Mouse (Mus musculus) hematopoietic multipotent progenitor cell, adult 10-12 weeks (in vitro differentiated cells): Measurements from ENCODE around the gene Slfn4. TPM values are rescaled to one million over a fixed set of nuclear protein-coding genes. Genes with fewer than 3 reads are reported as not detected.

Source experiments
- polyA plus RNA-seq: library from polyadenylated mRNA; stranded (reverse); fragments of >175 nt; gene quantifications from 2 replicates; pipeline ENCODE4 v1.2.3, GENCODE M21; 2012; ENCODE audit warnings: low replicate concordance

The Slfn4 gene
- polyA plus RNA-seq: 1.4 and 2.3 TPM in 2 replicates

GRCm38 (mm10) chr11:83174948-83175539 is at the start of gene Slfn4:
Gene Slfn4 (plus strand): TSS chr11:83175186.

GRCm38 (mm10) chr11:83191134-83191893 is 16.3 kb downstream of the Slfn4 start, which contains the start of gene Slfn3:
Gene Slfn3 (plus strand): TSS chr11:83191330.

Other genes with a start within 250 kb of the Slfn4 start
- 3.3 and 6.3 TPM in 2 replicates for gene Slfn5, start 223.8 kb upstream of the Slfn4 start, polyA plus RNA-seq
- gene Slfn9, start 183.4 kb upstream of the Slfn4 start, polyA plus RNA-seq: 2.2 and 2.5 TPM in 2 replicates
- gene Slfn8, start 154.4 kb upstream of the Slfn4 start, polyA plus RNA-seq: 11.8 and 12.1 TPM in 2 replicates
- gene Slfn2, start 110.1 kb upstream of the Slfn4 start, polyA plus RNA-seq: 10.8 and 26.5 TPM in 2 replicates
- 9.3 and 9.7 TPM in 2 replicates for gene Slfn1, start 58.3 kb upstream of the Slfn4 start, polyA plus RNA-seq
- 0.18 and 0.36 TPM in 2 replicates for gene Slfn3, start 16.1 kb downstream of the Slfn4 start, polyA plus RNA-seq
- gene Slfn14, start 111.5 kb downstream of the Slfn4 start, polyA plus RNA-seq: 0.05 and 1.3 TPM in 2 replicates
- 27.6 and 29.1 TPM in 2 replicates for gene Ap2b1, start 123.8 kb downstream of the Slfn4 start, polyA plus RNA-seq
- 4.2 and 9.9 TPM in 2 replicates for gene Pex12, start 127.4 kb downstream of the Slfn4 start, polyA plus RNA-seq
- 0.06 and 0.16 TPM in 2 replicates for gene Rasl10b, start 234.0 kb downstream of the Slfn4 start, polyA plus RNA-seq